13 mouse cellular contexts compared by ENCODE assay signal in the genomic region with DNA sequence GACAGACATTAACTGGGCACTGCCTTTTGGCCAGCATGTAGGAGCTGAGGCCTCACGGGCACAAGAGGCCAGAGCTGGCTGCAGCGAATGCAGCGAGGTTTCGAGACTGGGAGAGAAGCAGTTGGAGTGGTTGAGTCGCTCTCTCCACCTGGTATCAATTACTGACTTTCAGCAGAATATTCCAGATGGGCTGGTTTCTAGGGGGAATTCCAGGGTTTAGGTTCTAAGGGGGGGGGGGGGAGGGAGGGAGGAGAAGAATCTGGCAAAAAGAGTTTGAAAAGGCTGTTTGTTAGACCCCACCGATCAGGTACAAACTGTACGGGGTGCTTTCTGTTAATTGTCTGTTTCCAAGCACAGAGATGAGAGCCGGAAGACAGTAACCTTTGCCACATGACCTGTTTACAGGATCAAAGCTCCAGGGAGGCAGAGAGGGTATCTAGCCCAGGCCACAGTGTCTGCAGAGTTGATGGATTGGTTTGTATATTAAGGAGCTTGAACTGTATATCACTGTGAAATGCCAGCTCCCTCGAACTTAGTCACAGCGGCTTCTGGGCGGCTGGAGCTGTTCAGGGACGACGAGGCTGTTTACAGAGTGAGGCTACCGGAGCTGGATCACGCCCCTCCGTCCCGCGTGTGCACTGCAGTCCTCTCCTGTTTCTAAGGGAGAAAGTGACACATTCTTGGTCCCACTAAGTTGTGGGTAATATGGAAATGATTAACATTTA. TPM values are rescaled to one million over a fixed set of nuclear protein-coding genes. Genes with fewer than 3 reads are reported as not detected.
DNase-seq lines count a peak whose midpoint lies in the region; ATAC-seq and TF ChIP-seq lines count a peak whose summit lies in the region.
"Had no signal": no experiment of that assay in that cellular context is flagged by ENCODE, and none has a peak within 500 bp of the region (broad histone marks: within the 10 kb centered on the region; RNA-seq: fewer than 3 reads in every experiment).

No protein-coding gene starts in this region.

- no peak for TF ChIP-seq CTCF in gastrocnemius, adult 2 months (IDR thresholded peaks at IDR 0.05)
- no peak for TF ChIP-seq CTCF in lung, adult 2 months (IDR thresholded peaks at IDR 0.05; ENCODE audit: insufficient read depth, low read length)
- TF ChIP-seq CTCF in stomach, postnatal 0 days (IDR thresholded peaks at IDR 0.05; ENCODE audit: low read depth), result no peak

- no peak for DNase-seq in gastrocnemius, adult 2 months
- no peak for DNase-seq in gastrocnemius, postnatal 14 days
- no peak for DNase-seq in lung, adult 2 months
- DNase-seq in fibroblast of lung, adult 2 months (ENCODE audit: low read depth), result peak; percentile 40
- DNase-seq in stomach, postnatal 0 days (ENCODE audit: low spot score), result peak; percentile 28
- no peak for DNase-seq in cerebellum, adult 8-10 months
- no peak for DNase-seq in frontal cortex, adult 2 months (ENCODE audit: extremely low spot score in 1 of 2, low spot score in 1 of 2)
- DNase-seq: cerebellum, postnatal 25 days; heart, postnatal 10 days; thymus, postnatal 25 days had no signal

- no peak for TF ChIP-seq POLR2A in lung, adult 2 months (IDR thresholded peaks at IDR 0.05; ENCODE audit: borderline replicate concordance, extremely low read depth, low read depth, low read length)

- TF ChIP-seq EP300 in stomach, postnatal 0 days (optimal IDR thresholded peaks at IDR 0.05), result no peak

- peak overlapping the region; percentile 28; the same call in 1 of the 2 replicates for H3K27ac ChIP-seq in gastrocnemius, adult 2 months
- peak overlapping the region; percentile 15; the same call in 1 of the 2 replicates for H3K27ac ChIP-seq in lung, embryonic 16.5 days (ENCODE audit: low read length)
- no peak overlapping the region for H3K27ac ChIP-seq in stomach, postnatal 0 days (replicated peaks)
- H3K27ac ChIP-seq: lung, embryonic 15.5 days; midbrain, embryonic 15.5 days had no signal

- no peaks in the 10 kb centered on the region for H3K36me3 ChIP-seq in lung, embryonic 16.5 days (ENCODE audit: control insufficient read depth, insufficient read depth, low read length)
- no peaks in the 10 kb centered on the region for H3K36me3 ChIP-seq in stomach, postnatal 0 days (ENCODE audit: control insufficient read depth, insufficient read depth, low read length)
- H3K36me3 ChIP-seq: lung, embryonic 15.5 days; midbrain, embryonic 15.5 days had no signal

- intact Hi-C loops in gastrocnemius, adult 2 months (cut with DNase I), result no loop called here
- intact Hi-C loops in gastrocnemius, postnatal 14 days (cut with DNase I; ENCODE audit: low total_unique reads), result no loop called here

- 0 out of 2 replicates have a peak overlapping the region, but pooled peaks have one; percentile 5 for H3K4me3 ChIP-seq in gastrocnemius, adult 2 months
- no peak overlapping the region for H3K4me3 ChIP-seq in lung, embryonic 16.5 days (ENCODE audit: low read length)
- H3K4me3 ChIP-seq in lung, adult 2 months (replicated peaks; ENCODE audit: extremely low read depth, low read depth, low read length), result no peak overlapping the region
- no peak overlapping the region for H3K4me3 ChIP-seq in stomach, postnatal 0 days (ENCODE audit: low read depth, low read length)
- H3K4me3 ChIP-seq: lung, embryonic 15.5 days; midbrain, embryonic 15.5 days had no signal

- peaks cover 4% of the 10 kb centered on the region; the same call in 1 of the 2 replicates for H3K4me1 ChIP-seq in lung, embryonic 16.5 days (replicated peaks; ENCODE audit: control insufficient read depth, insufficient read depth, low read length)
- H3K4me1 ChIP-seq in lung, adult 2 months (ENCODE audit: control insufficient read depth, insufficient read depth, low read length), result no peaks in the 10 kb centered on the region
- H3K4me1 ChIP-seq in stomach, postnatal 0 days (replicated peaks; ENCODE audit: control insufficient read depth, insufficient read depth), result no peaks in the 10 kb centered on the region
- H3K4me1 ChIP-seq: midbrain, embryonic 15.5 days had no signal

- H3K27me3 ChIP-seq in lung, embryonic 16.5 days (ENCODE audit: control insufficient read depth, insufficient read depth, low read depth, low read length), result no peaks in the 10 kb centered on the region
- no peaks in the 10 kb centered on the region for H3K27me3 ChIP-seq in stomach, postnatal 0 days (ENCODE audit: control insufficient read depth, insufficient read depth, low read length)
- H3K27me3 ChIP-seq: lung, embryonic 15.5 days; midbrain, embryonic 15.5 days had no signal

- peaks cover 4% of the 10 kb centered on the region; the same call in 1 of the 2 replicates for H3K9me3 ChIP-seq in lung, embryonic 16.5 days (ENCODE audit: control insufficient read depth, low read length)
- H3K9me3 ChIP-seq in stomach, postnatal 0 days (ENCODE audit: control insufficient read depth, low read length), result no peaks in the 10 kb centered on the region
- H3K9me3 ChIP-seq: midbrain, embryonic 15.5 days had no signal

- H3K9ac ChIP-seq in lung, embryonic 16.5 days (ENCODE audit: low read length), result no peak overlapping the region
- no peak overlapping the region for H3K9ac ChIP-seq in stomach, postnatal 0 days (ENCODE audit: low read length)
- H3K9ac ChIP-seq: lung, embryonic 15.5 days; midbrain, embryonic 15.5 days had no signal

- peak; percentile 71 for ATAC-seq in lung, embryonic 16.5 days (ENCODE audit: low read depth)
- ATAC-seq in stomach, postnatal 0 days (ENCODE audit: low FRiP score, low TSS enrichment), result peak; percentile 74; the same call in 1 of the 2 replicates
- ATAC-seq: midbrain, embryonic 15.5 days had no signal

- peak overlapping the region; percentile 30 for H3K4me2 ChIP-seq in lung, embryonic 16.5 days (ENCODE audit: low read depth, low read length)
- H3K4me2 ChIP-seq in stomach, postnatal 0 days (replicated peaks; ENCODE audit: low read depth), result no peak overlapping the region
- H3K4me2 ChIP-seq: lung, embryonic 15.5 days; midbrain, embryonic 15.5 days had no signal

- WGBS in lung, embryonic 16.5 days, result 13% methylated on average over 18 of the region's 18 CpGs
- WGBS in lung, adult 2 months, result 27% methylated on average over 18 of the region's 18 CpGs
- WGBS in stomach, postnatal 0 days, result 24% methylated on average over 18 of the region's 18 CpGs

RNA-seq across cellular contexts. Expression of gene Dact1, which starts 51.3 kb away (rescaled TPM):
- total RNA-seq in gastrocnemius, adult 2 months (2021), result 1 to 10 TPM; 2.7 to 3.4 TPM
- total RNA-seq in gastrocnemius, postnatal 14 days (2021), result 10 to 100 TPM in 1 of 2 experiments, 1 to 10 TPM in 1; 8.1 to 12.1 TPM
- 6.1 and 6.4 TPM in 2 replicates for polyA plus RNA-seq in lung, embryonic 16.5 days (2015; fragmentation: Nextera tagmentation; extraction: Ambion mirVana)
- polyA plus RNA-seq in lung, adult 2 months (2012; rRNA removed), result 7.5 and 8.7 TPM in 2 replicates
- 5.1 and 5.9 TPM in 2 replicates for polyA plus RNA-seq in stomach, postnatal 0 days (2015; fragmentation: Nextera tagmentation; extraction: Ambion mirVana)
- polyA plus RNA-seq in frontal cortex, adult 2 months (2012; rRNA removed), result 9.2 and 9.8 TPM in 2 replicates

Comparison
In these comparisons a context has a peak if more than half of its experiments do, and no peak if none do; other contexts are left out.
1. DNase-seq: peak in fibroblast of lung, adult 2 months (single experiment) and stomach, postnatal 0 days (single experiment); none in gastrocnemius, adult 2 months (single experiment), gastrocnemius, postnatal 14 days (single experiment), lung, adult 2 months (single experiment), cerebellum, adult 8-10 months (single experiment) and frontal cortex, adult 2 months (0 of 2).